Mouse (Mus musculus): Measurements from ENCODE around the gene Gm47791.

- TF ChIP-seq CHD2 (IDR thresholded peaks at IDR 0.05; ENCODE audit: low read depth, low read length) (no peak), ZC3H11A (IDR thresholded peaks at IDR 0.05; ENCODE audit: borderline replicate concordance, low read depth, low read length) (no peak), ZNF384 (IDR thresholded peaks at IDR 0.05; ENCODE audit: low read depth, low read length) (no peak)
These were observed 40.7 kb upstream of the Gm47791 start for GRCm38 (mm10) chr1:82811766-82812165.
